Mouse (Mus musculus) CH12.LX (cell line): ENCODE measurements at regions not wholly inside any gene's neighbourhood (a gene's known extent, or its start where the extent isn't known, plus 50 kb on each side); places are given as distances from the start of the nearest gene placed in this dataset.

Source experiments
- DNase-seq: peaks from one replicate; pipeline ENCODE4 v3.0.0-alpha.2; 2013; ENCODE audit errors: extremely low read depth
- H3K27ac ChIP-seq: 2 replicates; pipeline ENCODE4 v1.5.1; 2012; ENCODE audit warnings: low read depth, mild to moderate bottlenecking, control low read depth, moderate library complexity; ENCODE audit not compliant: insufficient read depth
- H3K27me3 ChIP-seq: replicated peaks from 2 replicates; pipeline ENCODE3; 2012; ENCODE audit warnings: inconsistent platforms
- H3K36me3 ChIP-seq, 2 experiments: replicated peaks in 1 of 2; 2 replicates each; pipeline versions ENCODE3 to v1.6.1; 2012; ENCODE audit warnings: inconsistent platforms in 1 of 2, low read length in 1 of 2, mild to moderate bottlenecking in 1 of 2, mixed read lengths in 1 of 2, moderate library complexity in 1 of 2; ENCODE audit not compliant: control insufficient read depth in 1 of 2, insufficient read depth in 1 of 2
- H3K4me1 ChIP-seq, 2 experiments: 2 replicates each; pipeline ENCODE4 v1.6.1; 2012; ENCODE audit warnings: inconsistent platforms in 1 of 2, moderate library complexity in 1 of 2; ENCODE audit not compliant: insufficient read depth in 2 of 2, control insufficient read depth in 1 of 2
- H3K4me2 ChIP-seq: 2 replicates; pipeline ENCODE4 v1.6.1; 2012; ENCODE audit warnings: low read depth, mild to moderate bottlenecking, control low read depth; ENCODE audit not compliant: poor library complexity, insufficient read depth, severe bottlenecking
- H3K4me3 ChIP-seq, 3 experiments: fragments of 150-350 bp in 1 of 3; sonication (generic) in 1 of 3; replicated peaks in 1 of 3; 2 replicates each; pipeline versions ENCODE3 to v1.5.1; 2011 to 2012; ENCODE audit warnings: low read depth in 2 of 3, low read length in 2 of 3, mild to moderate bottlenecking in 2 of 3, moderate library complexity in 2 of 3, control low read depth in 1 of 3, improper control_type of control experiment in 1 of 3, inconsistent platforms in 1 of 3, mixed read lengths in 1 of 3; ENCODE audit not compliant: poor library complexity in 1 of 3
- H3K79me2 ChIP-seq: replicated peaks from 2 replicates; pipeline ENCODE4 v1.6.1; 2012; ENCODE audit warnings: mild to moderate bottlenecking, moderate library complexity; ENCODE audit not compliant: control insufficient read depth, poor library complexity, insufficient read depth, severe bottlenecking; ENCODE audit errors: extremely low read depth
- H3K9ac ChIP-seq: 2 replicates; pipeline ENCODE4 v1.6.1; 2012; ENCODE audit warnings: low read depth, mild to moderate bottlenecking, control low read depth, moderate library complexity; ENCODE audit not compliant: insufficient read depth
- H3K9me3 ChIP-seq: replicated peaks from 2 replicates; pipeline ENCODE3; 2012; ENCODE audit warnings: low read length, inconsistent platforms, mixed read lengths
- CHD1 ChIP-seq: IDR thresholded peaks from 2 replicates; pipeline ENCODE4 v1.6.1; 2012; ENCODE audit warnings: low read depth, low read length, improper control_type of control experiment, inconsistent platforms
- CHD2 ChIP-seq: IDR thresholded peaks from 2 replicates; pipeline ENCODE4 v1.6.1; 2011; ENCODE audit warnings: low read length, improper control_type of control experiment
- CTCF ChIP-seq, 2 experiments: IDR thresholded peaks in 1 of 2; conservative IDR thresholded peaks in 1 of 2; 2 replicates each; pipeline ENCODE4 v1.5.1; 2011 to 2012; ENCODE audit warnings: low read depth in 2 of 2, low read length in 2 of 2, improper control_type of control experiment in 1 of 2, inconsistent platforms in 1 of 2, mild to moderate bottlenecking in 1 of 2, moderate library complexity in 1 of 2
- EP300 ChIP-seq: IDR thresholded peaks from 2 replicates; pipeline ENCODE4 v1.6.1; 2011; ENCODE audit warnings: low read length, improper control_type of control experiment
- HCFC1 ChIP-seq: IDR thresholded peaks from 2 replicates; pipeline ENCODE4 v1.6.1; 2012; ENCODE audit warnings: low read depth, mild to moderate bottlenecking, inconsistent platforms, low read length, improper control_type of control experiment
- IRF4 ChIP-seq: IDR thresholded peaks from 2 replicates; pipeline ENCODE4 v1.6.1; 2014; ENCODE audit warnings: low read depth, mild to moderate bottlenecking, inconsistent platforms, low read length, improper control_type of control experiment
- JUN ChIP-seq: IDR thresholded peaks from 2 replicates; pipeline ENCODE4 v1.6.1; 2011; ENCODE audit warnings: low read depth, mild to moderate bottlenecking, low read length, improper control_type of control experiment, moderate library complexity; ENCODE audit not compliant: insufficient read depth
- MAX ChIP-seq: IDR thresholded peaks from 2 replicates; pipeline ENCODE4 v1.6.1; 2011; ENCODE audit warnings: low read length, improper control_type of control experiment
- MEF2A ChIP-seq: IDR thresholded peaks from 2 replicates; pipeline ENCODE4 v1.6.1; 2014; ENCODE audit warnings: low read depth, mild to moderate bottlenecking, inconsistent platforms, low read length, improper control_type of control experiment, borderline replicate concordance
- NELFE ChIP-seq: IDR thresholded peaks from 2 replicates; pipeline ENCODE4 v1.6.1; 2011; ENCODE audit warnings: low read depth, low read length, improper control_type of control experiment
- POLR2A ChIP-seq: IDR thresholded peaks from 2 replicates; pipeline ENCODE4 v1.6.1; 2011; ENCODE audit warnings: low read depth, mild to moderate bottlenecking, improper control_type of control experiment, low read length
- POLR2AphosphoS2 ChIP-seq: IDR thresholded peaks from 2 replicates; pipeline ENCODE4 v1.6.1; 2011; ENCODE audit warnings: low read depth, low read length, improper control_type of control experiment
- RAD21 ChIP-seq: IDR thresholded peaks from 2 replicates; pipeline ENCODE4 v1.6.1; 2011; ENCODE audit warnings: low read depth, mild to moderate bottlenecking, low read length, improper control_type of control experiment, moderate library complexity
- SIN3A ChIP-seq: IDR thresholded peaks from 2 replicates; pipeline ENCODE4 v1.6.1; 2012; ENCODE audit warnings: low read length, improper control_type of control experiment, inconsistent platforms
- SMC3 ChIP-seq: IDR thresholded peaks from 2 replicates; pipeline ENCODE4 v1.6.1; 2011; ENCODE audit warnings: low read depth, low read length, improper control_type of control experiment
- TBP ChIP-seq: conservative IDR thresholded peaks from 2 replicates; pipeline ENCODE4 v1.6.1; 2011; ENCODE audit warnings: low read depth, low read length, improper control_type of control experiment
- TCF12 ChIP-seq: IDR thresholded peaks from 2 replicates; pipeline ENCODE4 v1.6.1; 2014; ENCODE audit warnings: low read depth, mild to moderate bottlenecking, inconsistent platforms, low read length, improper control_type of control experiment
- UBTF ChIP-seq: IDR thresholded peaks from 2 replicates; pipeline ENCODE4 v1.6.1; 2012; ENCODE audit warnings: low read depth, mild to moderate bottlenecking, inconsistent platforms, low read length, improper control_type of control experiment, moderate library complexity
- USF1 ChIP-seq: IDR thresholded peaks from 2 replicates; pipeline ENCODE4 v1.6.1; 2014; ENCODE audit warnings: low read depth, mild to moderate bottlenecking, inconsistent platforms, low read length, improper control_type of control experiment
- ZC3H11A ChIP-seq: IDR thresholded peaks from 2 replicates; pipeline ENCODE4 v1.6.1; 2012; ENCODE audit warnings: low read depth, mild to moderate bottlenecking, inconsistent platforms, low read length, improper control_type of control experiment
- ZMIZ1 ChIP-seq: IDR thresholded peaks from 2 replicates; pipeline ENCODE4 v1.6.1; 2012; ENCODE audit warnings: low read depth, mild to moderate bottlenecking, inconsistent platforms, low read length, improper control_type of control experiment
- ZNF384 ChIP-seq: IDR thresholded peaks from 2 replicates; pipeline ENCODE4 v1.6.1; 2012; ENCODE audit warnings: low read depth, low read length, improper control_type of control experiment, inconsistent platforms
- dilution Hi-C: fragments of 300-500 bp; cut with MboI; formaldehyde crosslinking; loops from 2 replicates; pipeline ENCODE4 v1.14.3; 2020; ENCODE audit warnings: low sequenced_read_pairs; ENCODE audit not compliant: extremely low pct_unique_long_range_greater_than_20kb, extremely low pct_ligation_motif_present
- in situ Hi-C: fragments of 300-500 bp; cut with MboI; formaldehyde crosslinking; loops from 3 replicates; pipeline ENCODE4 v1.14.3; 2019; ENCODE audit warnings: low sequenced_read_pairs, low pct_ligation_motif_present, low pct_unique_long_range_greater_than_20kb, mixed read lengths

DNA sequence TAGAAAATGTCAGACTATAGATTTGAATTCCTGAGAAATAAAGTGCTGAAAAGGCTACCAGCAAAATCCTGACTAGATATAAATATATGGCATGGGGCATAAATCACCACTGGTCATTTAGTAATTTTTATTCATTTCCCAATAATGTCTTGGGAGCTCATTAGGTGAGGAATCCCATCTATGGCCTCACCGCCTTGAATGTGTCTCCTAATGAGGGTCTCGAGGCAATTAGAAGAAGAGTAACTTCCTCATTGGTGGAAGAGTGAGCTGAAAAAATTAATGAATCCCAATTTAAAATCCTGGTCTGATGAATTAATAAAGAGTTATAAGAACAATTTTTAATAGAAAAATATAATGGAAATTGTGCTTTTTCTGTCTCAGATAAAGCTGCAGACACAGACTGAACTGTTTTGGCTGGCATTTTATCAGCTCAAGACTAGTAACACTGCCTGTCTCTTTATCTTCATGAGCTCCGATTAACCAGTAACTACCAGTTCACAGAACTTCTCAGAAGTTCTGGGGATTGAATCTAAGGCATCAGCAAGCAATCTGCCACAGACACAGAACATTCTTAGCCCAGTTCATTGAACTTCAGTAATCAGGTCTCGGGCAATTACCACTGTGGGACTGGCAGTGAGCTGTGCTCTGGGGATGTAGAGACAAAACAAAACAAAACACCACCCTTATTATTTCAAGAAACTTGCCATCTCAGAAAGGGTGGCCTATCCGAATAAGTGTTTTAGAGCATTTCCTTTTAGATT, 170.7 kb downstream of the Plpp3 start:
- Histone ChIP-seq H3K4me3 (no peak overlapping the region), H3K4me1 (peaks cover 0 to 2% of the 10 kb centered on the region in 2 experiments; a peak in 1 of 4 replicates), H3K79me2 (no peaks in the 10 kb centered on the region), H3K36me3 (no peaks in the 10 kb centered on the region), H3K9ac (no peak overlapping the region), H3K4me2 (no peak overlapping the region), H3K27ac (no peak overlapping the region), H3K27me3 (no peaks in the 10 kb centered on the region), H3K9me3 (no peaks in the 10 kb centered on the region)
- in situ Hi-C loops, result no loop called here
- TF ChIP-seq POLR2A (no peak), MEF2A (no peak), ZMIZ1 (no peak), CHD1 (no peak), IRF4 (no peak), CHD2 (no peak), EP300 (no peak), HCFC1 (no peak), POLR2AphosphoS2 (no peak), JUN (no peak), ZNF384 (no peak), TBP (no peak), UBTF (no peak), NELFE (no peak), SMC3 (no peak), RAD21 (no peak), USF1 (no peak)
- DNase-seq, result no peak
- dilution Hi-C loops, result no loop called here

DNA sequence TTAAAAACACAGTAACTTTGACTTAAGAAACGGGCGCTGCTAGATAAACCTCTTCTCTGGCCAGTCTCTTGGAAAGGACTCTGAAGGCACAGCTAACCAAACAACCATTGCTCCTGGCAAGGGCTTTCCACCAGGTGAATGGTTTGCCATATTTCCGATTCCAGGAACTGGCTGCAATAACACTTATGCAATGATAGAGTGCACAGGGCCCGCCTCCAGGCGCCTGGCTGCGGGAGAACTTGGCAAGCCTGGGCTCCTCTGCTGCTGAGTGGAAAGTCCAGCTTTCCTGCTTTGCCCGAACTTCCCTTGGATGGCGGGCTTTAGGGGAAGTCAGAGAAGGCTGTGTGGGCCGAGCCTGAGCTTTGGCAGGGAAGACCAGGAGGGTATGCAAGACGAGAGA, 171.6 kb downstream of the Plpp3 start:
- in situ Hi-C loops (no loop called here), dilution Hi-C loops (no loop called here)
- no peak for DNase-seq
- Histone ChIP-seq H3K27ac (no peak overlapping the region), H3K27me3 (no peaks in the 10 kb centered on the region), H3K79me2 (no peaks in the 10 kb centered on the region), H3K4me3 (no peak overlapping the region), H3K4me2 (no peak overlapping the region), H3K9ac (no peak overlapping the region), H3K9me3 (no peaks in the 10 kb centered on the region), H3K36me3 (no peaks in the 10 kb centered on the region), H3K4me1 (no peaks in the 10 kb centered on the region)
- TF ChIP-seq IRF4 (no peak), TCF12 (no peak), SMC3 (no peak), CTCF (conservative IDR thresholded peaks at IDR 0.05 in 1 of 2, IDR thresholded peaks at IDR 0.05 in 1 of 2; ENCODE audit: low read depth in 2 of 2, low read length in 2 of 2) (no peak), UBTF (no peak), POLR2A (no peak), SIN3A (no peak), MAX (no peak), ZC3H11A (no peak)
